Mouse (Mus musculus): ENCODE measurements at regions not wholly inside any gene's neighbourhood (a gene's known extent, or its start where the extent isn't known, plus 50 kb on each side); places are given as distances from the start of the nearest gene placed in this dataset.

DNA sequence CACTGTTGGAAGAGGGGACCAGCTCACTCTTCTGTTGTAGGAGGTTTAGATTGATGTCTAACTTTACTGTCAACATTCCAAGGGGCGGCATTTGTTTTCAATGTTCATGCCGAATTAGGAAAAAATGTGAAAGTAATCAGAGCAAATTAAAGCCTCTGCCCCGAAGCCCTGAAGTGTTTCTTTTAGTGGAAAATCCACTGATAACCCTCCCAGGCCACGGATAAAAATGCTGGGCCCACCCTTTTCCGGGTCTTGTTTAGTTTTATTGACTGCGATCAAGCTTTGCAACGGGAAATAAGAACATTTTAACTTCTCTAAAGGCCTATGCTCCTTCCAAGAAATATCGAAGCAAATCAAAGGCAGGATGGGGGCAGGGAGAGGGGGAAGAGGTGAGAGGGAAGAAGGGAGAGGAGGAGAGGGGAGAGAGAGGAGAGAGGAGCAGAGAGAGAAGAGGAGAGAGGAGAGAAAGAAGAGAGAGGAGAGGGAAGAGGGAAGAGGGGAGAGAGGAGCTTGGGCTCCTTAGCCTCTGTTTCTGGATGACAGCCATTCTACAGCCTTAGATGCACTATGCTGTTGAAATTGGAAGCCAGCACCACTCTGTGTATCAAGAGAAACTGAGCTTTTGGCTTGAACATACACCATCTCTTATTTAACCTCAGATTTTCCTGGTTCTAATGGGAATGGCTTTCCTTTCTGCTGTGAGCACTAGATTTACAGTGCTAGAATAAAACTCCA, 140.3 kb upstream of the Palmd start:
- no peak overlapping the region for H3K27ac ChIP-seq (ENCODE audit: low read depth, low read length)
- H3K4me2 ChIP-seq: no peak overlapping the region
- DNase-seq (ENCODE audit: low spot score) (no peak), ATAC-seq (replicated peaks; ENCODE audit: low FRiP score) (no peak)
- 66% methylated on average over 8 of the region's 8 CpGs for WGBS
- H3K9ac ChIP-seq (ENCODE audit: low read depth, low read length): no peak overlapping the region
- H3K4me3 ChIP-seq (ENCODE audit: low read depth, low read length): no peak overlapping the region
- no peaks in the 10 kb centered on the region for H3K9me3 ChIP-seq (ENCODE audit: control insufficient read depth, low read length)
- no peaks in the 10 kb centered on the region for H3K27me3 ChIP-seq (replicated peaks; ENCODE audit: control insufficient read depth, insufficient read depth, low read length)
- no peaks in the 10 kb centered on the region for H3K4me1 ChIP-seq (replicated peaks; ENCODE audit: control insufficient read depth, insufficient read depth, low read length)
- H3K36me3 ChIP-seq (ENCODE audit: control insufficient read depth, insufficient read depth, low read length): no peaks in the 10 kb centered on the region

DNA sequence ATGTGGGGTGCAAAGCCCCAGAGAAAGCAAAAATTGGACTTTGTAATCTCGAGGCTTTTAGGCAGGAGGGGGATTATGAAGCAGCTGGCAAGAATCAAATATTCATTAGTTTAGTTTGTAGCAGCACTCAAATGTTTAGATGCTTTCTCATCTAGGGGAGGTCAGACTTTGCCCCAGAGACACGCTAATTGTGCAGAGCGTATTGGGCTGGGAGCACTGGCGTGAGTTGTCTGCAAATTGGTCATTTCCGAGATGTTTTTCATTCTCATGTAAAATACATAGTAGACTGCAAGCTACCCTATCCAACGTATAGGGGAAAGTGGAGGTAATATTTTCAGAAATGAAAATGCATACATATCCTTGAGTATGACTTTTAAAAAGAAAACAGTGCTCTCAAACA, 139.2 kb upstream of the Palmd start:
- H3K4me1 ChIP-seq (replicated peaks; ENCODE audit: control insufficient read depth, insufficient read depth, low read length): no peaks in the 10 kb centered on the region
- no peaks in the 10 kb centered on the region for H3K36me3 ChIP-seq (ENCODE audit: control insufficient read depth, insufficient read depth, low read length)
- no peak overlapping the region for H3K9ac ChIP-seq (ENCODE audit: low read depth, low read length)
- no peaks in the 10 kb centered on the region for H3K9me3 ChIP-seq (ENCODE audit: control insufficient read depth, low read length)
- no peak overlapping the region for H3K4me3 ChIP-seq (ENCODE audit: low read depth, low read length)
- DNase-seq (ENCODE audit: low spot score) (no peak), ATAC-seq (replicated peaks; ENCODE audit: low FRiP score) (no peak)
- no peak overlapping the region for H3K27ac ChIP-seq (ENCODE audit: low read depth, low read length)
- no peak overlapping the region for H3K4me2 ChIP-seq
- 73% methylated on average over 6 of the region's 6 CpGs for WGBS
- H3K27me3 ChIP-seq (replicated peaks; ENCODE audit: control insufficient read depth, insufficient read depth, low read length): no peaks in the 10 kb centered on the region

GRCm38 (mm10) chr3:117107378-117107777, 138.6 kb upstream of the Palmd start:
- DNase-seq (ENCODE audit: low spot score) (no peak), ATAC-seq (replicated peaks; ENCODE audit: low FRiP score) (no peak)
- WGBS: 80% methylated on average over 3 of the region's 3 CpGs
- Histone ChIP-seq H3K9ac (ENCODE audit: low read depth, low read length) (no peak overlapping the region), H3K4me1 (replicated peaks; ENCODE audit: control insufficient read depth, insufficient read depth, low read length) (no peaks in the 10 kb centered on the region), H3K27ac (ENCODE audit: low read depth, low read length) (no peak overlapping the region), H3K4me2 (no peak overlapping the region), H3K36me3 (ENCODE audit: control insufficient read depth, insufficient read depth, low read length) (no peaks in the 10 kb centered on the region), H3K27me3 (replicated peaks; ENCODE audit: control insufficient read depth, insufficient read depth, low read length) (no peaks in the 10 kb centered on the region), H3K9me3 (ENCODE audit: control insufficient read depth, low read length) (no peaks in the 10 kb centered on the region), H3K4me3 (ENCODE audit: low read depth, low read length) (no peak overlapping the region)

DNA sequence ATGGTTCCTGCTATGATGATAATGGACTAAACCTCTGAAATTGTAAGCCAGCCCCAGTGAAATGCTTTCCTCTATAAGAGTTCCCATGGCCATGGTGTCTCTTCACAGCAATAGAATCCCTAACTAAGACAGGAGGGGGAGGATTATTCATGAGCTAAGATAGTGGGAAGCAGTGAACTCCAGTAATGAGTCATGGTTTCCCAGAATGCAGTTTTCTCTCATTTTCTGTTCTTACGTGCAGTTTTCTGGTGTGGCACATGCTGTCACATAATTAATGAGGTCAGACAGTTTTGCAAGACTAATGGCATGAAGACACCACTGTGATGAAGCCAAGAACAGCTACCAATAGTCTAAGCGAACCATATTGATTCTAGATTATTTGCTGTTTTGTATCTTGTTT, 118.9 kb upstream of the Palmd start:
- Histone ChIP-seq H3K36me3 (ENCODE audit: control insufficient read depth, insufficient read depth, low read length) (no peaks in the 10 kb centered on the region), H3K4me1 (replicated peaks; ENCODE audit: control insufficient read depth, insufficient read depth, low read length) (no peaks in the 10 kb centered on the region), H3K9ac (ENCODE audit: low read depth, low read length) (no peak overlapping the region), H3K4me2 (no peak overlapping the region), H3K4me3 (ENCODE audit: low read depth, low read length) (no peak overlapping the region), H3K27ac (ENCODE audit: low read depth, low read length) (no peak overlapping the region), H3K27me3 (replicated peaks; ENCODE audit: control insufficient read depth, insufficient read depth, low read length) (no peaks in the 10 kb centered on the region), H3K9me3 (ENCODE audit: control insufficient read depth, low read length) (no peaks in the 10 kb centered on the region)
- 68% methylated on average over 2 of the region's 2 CpGs for whole genome bisulfite sequencing
- DNase-seq (ENCODE audit: low spot score): no peak
- ATAC-seq (replicated peaks; ENCODE audit: low FRiP score): no peak

- Histone ChIP-seq H3K36me3 (ENCODE audit: control insufficient read depth, insufficient read depth, low read length) (no peaks in the 10 kb centered on the region), H3K9me3 (ENCODE audit: control insufficient read depth, low read length) (no peaks in the 10 kb centered on the region), H3K27ac (ENCODE audit: low read depth, low read length) (no peak overlapping the region), H3K9ac (ENCODE audit: low read depth, low read length) (no peak overlapping the region), H3K27me3 (replicated peaks; ENCODE audit: control insufficient read depth, insufficient read depth, low read length) (no peaks in the 10 kb centered on the region), H3K4me3 (ENCODE audit: low read depth, low read length) (no peak overlapping the region), H3K4me2 (no peak overlapping the region), H3K4me1 (replicated peaks; ENCODE audit: control insufficient read depth, insufficient read depth, low read length) (no peaks in the 10 kb centered on the region)
- DNase-seq (ENCODE audit: low spot score) (no peak), ATAC-seq (replicated peaks; ENCODE audit: low FRiP score) (no peak)
- 61% methylated on average over 2 of the region's 2 CpGs for WGBS
Observed at GRCm38 (mm10) chr3:117076734-117077133, 107.9 kb upstream of the Palmd start.

GRCm38 (mm10) chr3:117073399-117073798, 104.6 kb upstream of the Palmd start:
- H3K4me3 ChIP-seq (ENCODE audit: low read depth, low read length): no peak overlapping the region
- no peak overlapping the region for H3K27ac ChIP-seq (ENCODE audit: low read depth, low read length)
- H3K9me3 ChIP-seq (ENCODE audit: control insufficient read depth, low read length): no peaks in the 10 kb centered on the region
- H3K27me3 ChIP-seq (replicated peaks; ENCODE audit: control insufficient read depth, insufficient read depth, low read length): no peaks in the 10 kb centered on the region
- ATAC-seq (replicated peaks; ENCODE audit: low FRiP score) (no peak), DNase-seq (ENCODE audit: low spot score) (no peak)
- H3K4me1 ChIP-seq (replicated peaks; ENCODE audit: control insufficient read depth, insufficient read depth, low read length): no peaks in the 10 kb centered on the region
- no peak overlapping the region for H3K4me2 ChIP-seq
- 81% methylated on average over 4 of the region's 4 CpGs for WGBS
- H3K9ac ChIP-seq (ENCODE audit: low read depth, low read length): no peak overlapping the region
- no peaks in the 10 kb centered on the region for H3K36me3 ChIP-seq (ENCODE audit: control insufficient read depth, insufficient read depth, low read length)

DNA sequence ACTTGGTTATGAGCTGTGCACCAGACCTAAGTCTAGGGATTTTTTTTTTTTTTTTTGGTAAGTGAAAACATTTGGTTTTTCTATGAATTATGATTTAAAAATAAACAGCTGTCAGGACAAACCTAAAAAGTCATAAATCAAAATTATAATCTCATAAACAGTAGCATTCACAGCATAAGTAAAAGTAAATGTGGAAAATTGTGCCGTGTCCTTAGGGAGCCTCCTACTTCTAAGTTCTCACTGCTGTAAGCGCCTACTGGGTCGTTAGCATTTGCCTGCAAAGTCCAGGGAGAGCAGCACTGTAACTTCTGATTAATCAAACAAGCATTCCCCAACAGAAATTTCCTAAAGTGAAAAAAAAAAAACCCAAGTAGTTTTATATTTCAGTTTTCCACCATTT, 104.2 kb upstream of the Palmd start:
- Histone ChIP-seq H3K4me3 (ENCODE audit: low read depth, low read length) (no peak overlapping the region), H3K4me1 (replicated peaks; ENCODE audit: control insufficient read depth, insufficient read depth, low read length) (no peaks in the 10 kb centered on the region), H3K27me3 (replicated peaks; ENCODE audit: control insufficient read depth, insufficient read depth, low read length) (no peaks in the 10 kb centered on the region), H3K9ac (ENCODE audit: low read depth, low read length) (no peak overlapping the region), H3K4me2 (no peak overlapping the region), H3K27ac (ENCODE audit: low read depth, low read length) (no peak overlapping the region), H3K36me3 (ENCODE audit: control insufficient read depth, insufficient read depth, low read length) (no peaks in the 10 kb centered on the region), H3K9me3 (ENCODE audit: control insufficient read depth, low read length) (no peaks in the 10 kb centered on the region)
- 61% methylated on average over 3 of the region's 3 CpGs for WGBS
- ATAC-seq (replicated peaks; ENCODE audit: low FRiP score): no peak
- DNase-seq (ENCODE audit: low spot score): no peak

GRCm38 (mm10) chr3:117071851-117072250, 103.1 kb upstream of the Palmd start:
- DNase-seq (ENCODE audit: low spot score): no peak
- Histone ChIP-seq H3K27ac (ENCODE audit: low read depth, low read length) (no peak overlapping the region), H3K4me2 (no peak overlapping the region), H3K4me3 (ENCODE audit: low read depth, low read length) (no peak overlapping the region), H3K4me1 (replicated peaks; ENCODE audit: control insufficient read depth, insufficient read depth, low read length) (no peaks in the 10 kb centered on the region), H3K9me3 (ENCODE audit: control insufficient read depth, low read length) (no peaks in the 10 kb centered on the region), H3K27me3 (replicated peaks; ENCODE audit: control insufficient read depth, insufficient read depth, low read length) (no peaks in the 10 kb centered on the region), H3K9ac (ENCODE audit: low read depth, low read length) (no peak overlapping the region), H3K36me3 (ENCODE audit: control insufficient read depth, insufficient read depth, low read length) (no peaks in the 10 kb centered on the region)
- no peak for ATAC-seq (replicated peaks; ENCODE audit: low FRiP score)
- WGBS: 85% methylated on average over 5 of the region's 5 CpGs

DNA sequence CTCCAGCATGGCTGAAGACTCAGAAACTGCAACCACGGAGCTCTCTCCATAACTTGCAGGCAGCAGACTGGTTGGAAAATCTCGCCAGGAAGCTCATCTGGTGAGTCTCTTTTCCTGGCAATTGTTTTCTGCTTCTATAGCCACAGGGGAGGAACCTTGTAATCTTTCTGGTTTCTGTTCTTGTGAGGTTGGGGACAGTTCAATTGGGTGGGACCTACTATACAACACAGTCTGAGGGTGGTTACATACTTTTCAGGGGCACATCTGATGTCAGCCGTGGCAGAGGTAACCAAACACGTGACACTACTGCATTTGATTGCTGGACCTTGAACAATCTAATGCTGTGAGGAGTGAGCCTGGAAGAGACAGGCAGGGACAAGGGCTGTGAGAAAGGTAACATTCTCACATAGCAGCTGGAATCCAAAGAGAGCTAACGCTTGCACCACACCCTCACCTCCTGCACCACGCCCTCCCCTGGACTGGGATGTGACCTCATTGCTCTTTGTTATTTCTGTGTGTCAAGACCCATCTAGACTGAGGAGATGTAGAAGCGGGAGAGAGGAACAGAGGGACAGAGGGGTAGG, 98.8 kb upstream of the Palmd start:
- Histone ChIP-seq H3K4me1 (replicated peaks; ENCODE audit: control insufficient read depth, insufficient read depth, low read length) (no peaks in the 10 kb centered on the region), H3K4me3 (ENCODE audit: low read depth, low read length) (no peak overlapping the region), H3K4me2 (no peak overlapping the region), H3K36me3 (ENCODE audit: control insufficient read depth, insufficient read depth, low read length) (no peaks in the 10 kb centered on the region), H3K9ac (ENCODE audit: low read depth, low read length) (no peak overlapping the region), H3K9me3 (ENCODE audit: control insufficient read depth, low read length) (no peaks in the 10 kb centered on the region), H3K27me3 (replicated peaks; ENCODE audit: control insufficient read depth, insufficient read depth, low read length) (no peaks in the 10 kb centered on the region), H3K27ac (ENCODE audit: low read depth, low read length) (no peak overlapping the region)
- WGBS: 66% methylated on average over 7 of the region's 7 CpGs
- ATAC-seq (replicated peaks; ENCODE audit: low FRiP score) (no peak), DNase-seq (ENCODE audit: low spot score) (no peak)
